Mouse (Mus musculus): ENCODE measurements at regions not wholly inside any gene's neighbourhood (a gene's known extent, or its start where the extent isn't known, plus 50 kb on each side); places are given as distances from the start of the nearest gene placed in this dataset.

GRCm38 (mm10) chr17:9764041-9764606 lies 94.6 kb upstream of the Pabpc6 start:
- TF ChIP-seq POLR2A (IDR thresholded peaks at IDR 0.05; ENCODE audit: control insufficient read depth in 1 of 2, insufficient read depth in 1 of 2, low read depth in 1 of 2, low read length in 2 of 2, poor library complexity in 1 of 2) (no peak), TAL1 (IDR thresholded peaks at IDR 0.05; ENCODE audit: low read length) (no peak), CTCF (IDR thresholded peaks at IDR 0.05 in 2 of 3, conservative IDR thresholded peaks at IDR 0.05 in 1 of 3; ENCODE audit: control insufficient read depth in 1 of 3, insufficient read depth in 1 of 3, low read depth in 2 of 3, low read length in 3 of 3, poor library complexity in 1 of 3, severe bottlenecking in 1 of 3) (no peak), ZKSCAN1 (IDR thresholded peaks at IDR 0.05; ENCODE audit: low read depth, low read length) (no peak), RAD21 (IDR thresholded peaks at IDR 0.05; ENCODE audit: low read depth, low read length) (no peak), GATA1 (IDR thresholded peaks at IDR 0.05; ENCODE audit: low read depth, low read length) (no peak), E2F4 (IDR thresholded peaks at IDR 0.05; ENCODE audit: borderline replicate concordance, low read depth, low read length) (no peak), ZNF384 (IDR thresholded peaks at IDR 0.05; ENCODE audit: low read depth, low read length) (no peak), ETS1 (IDR thresholded peaks at IDR 0.05; ENCODE audit: low read depth, low read length) (no peak), UBTF (IDR thresholded peaks at IDR 0.05; ENCODE audit: borderline replicate concordance, insufficient read depth, low read depth, low read length) (no peak), EP300 (IDR thresholded peaks at IDR 0.05; ENCODE audit: low read depth in 1 of 2, low read length in 2 of 2) (no peak), MAZ (IDR thresholded peaks at IDR 0.05; ENCODE audit: low read depth, low read length) (no peak), MYC (IDR thresholded peaks at IDR 0.05; ENCODE audit: low read depth, low read length) (no peak), GABPA (IDR thresholded peaks at IDR 0.05; ENCODE audit: low read depth, low read length) (no peak)
